Mouse (Mus musculus) hindbrain, embryonic 15.5 days (tissue): ENCODE results near the gene Meltf. TPM values are rescaled to one million over a fixed set of nuclear protein-coding genes. Genes with fewer than 3 reads are reported as not detected.
A peak's percentile ranks its signal among the peaks of the same experiment; 100 is the strongest.

ENCODE experiments used
- ATAC-seq: fragments of 200-750 bp; cut with Nextera tagmentation; 2 replicates; pipeline ENCODE4 v1.8.0; 2017; ENCODE audit warnings: low read depth, moderate number of reproducible peaks, moderate TSS enrichment; ENCODE audit not compliant: low FRiP score
- H3K27ac ChIP-seq: fragments of 300-500 bp; sonication (generic); replicated peaks from 2 replicates; pipeline ENCODE4 v1.5.1; 2015; ENCODE audit warnings: mild to moderate bottlenecking, inconsistent platforms
- H3K27me3 ChIP-seq: fragments of 300-500 bp; sonication (generic); 2 replicates; pipeline ENCODE4 v1.6.1; 2015; ENCODE audit warnings: control low read depth, inconsistent platforms
- H3K36me3 ChIP-seq: fragments of 300-500 bp; sonication (generic); 2 replicates; pipeline ENCODE4 v1.6.1; 2015; ENCODE audit warnings: control low read depth, inconsistent platforms
- H3K4me1 ChIP-seq: fragments of 300-500 bp; sonication (generic); replicated peaks from 2 replicates; pipeline ENCODE4 v1.6.1; 2015; ENCODE audit warnings: control low read depth, inconsistent platforms
- H3K4me2 ChIP-seq: fragments of 300-500 bp; sonication (generic); 2 replicates; pipeline ENCODE4 v1.6.1; 2015; ENCODE audit warnings: moderate library complexity, mild to moderate bottlenecking, inconsistent platforms
- H3K4me3 ChIP-seq: fragments of 300-500 bp; sonication (generic); 2 replicates; pipeline ENCODE4 v1.5.1; 2015; ENCODE audit warnings: mild to moderate bottlenecking, inconsistent platforms
- H3K9ac ChIP-seq: fragments of 300-500 bp; sonication (generic); 2 replicates; pipeline ENCODE4 v1.6.1; 2015; ENCODE audit warnings: inconsistent platforms
- H3K9me3 ChIP-seq: fragments of 300-500 bp; sonication (generic); 2 replicates; pipeline ENCODE4 v1.6.1; 2016; ENCODE audit warnings: control low read depth, inconsistent platforms
- WGBS: fragments of 180-500 bp; shearing (Covaris S2); methylation state at CpG from one replicate; pipeline ENCODE4 v1.1.7; 2015; 5-methylcytosine and 5-hydroxymethylcytosine counted together
- polyA plus RNA-seq: library from polyadenylated mRNA; unstranded; fragments of >200 nt; fragmentation: Nextera tagmentation; extraction: Ambion mirVana; gene quantifications from 2 replicates; pipeline ENCODE4 v1.2.1, GENCODE M21; 2015

Meltf gene
- polyA plus RNA-seq, 1 experiment from 2014 or later: 0.31 TPM

GRCm38 (mm10) chr16:31896971-31897774 lies 18.6 kb downstream of the Meltf start:
- Histone ChIP-seq H3K4me1 (peaks cover 27% of the 10 kb centered on the region), H3K4me2 (peak overlapping the region; percentile 59), H3K4me3 (peak overlapping the region; percentile 29), H3K36me3 (no peaks in the 10 kb centered on the region), H3K27me3 (no peaks in the 10 kb centered on the region), H3K27ac (peak overlapping the region; percentile 77), H3K9me3 (no peaks in the 10 kb centered on the region), H3K9ac (peak overlapping the region; percentile 43)
- peak; percentile 65 for ATAC-seq
- 12% methylated on average over 29 of the region's 29 CpGs for WGBS

- no peak overlapping the region for H3K4me3 ChIP-seq
- H3K9ac ChIP-seq: no peak overlapping the region
- WGBS: 62% methylated on average over 18 of the region's 18 CpGs
- H3K27me3 ChIP-seq: no peaks in the 10 kb centered on the region
- peak; percentile 76 for ATAC-seq
- peaks cover 27% of the 10 kb centered on the region for H3K4me1 ChIP-seq
- 0 out of 2 replicates have a peak overlapping the region, but pooled peaks have one; percentile 2 for H3K4me2 ChIP-seq
- H3K36me3 ChIP-seq: no peaks in the 10 kb centered on the region
- peak overlapping the region; percentile 77 for H3K27ac ChIP-seq
- no peaks in the 10 kb centered on the region for H3K9me3 ChIP-seq
Observed at GRCm38 (mm10) chr16:31898546-31899326, 20.1 kb downstream of the Meltf start.

GRCm38 (mm10) chr16:31901886-31902285 lies 23.3 kb downstream of the Meltf start:
- Histone ChIP-seq H3K27ac (no peak overlapping the region), H3K4me3 (no peak overlapping the region), H3K9me3 (no peaks in the 10 kb centered on the region), H3K9ac (no peak overlapping the region), H3K4me2 (no peak overlapping the region), H3K36me3 (no peaks in the 10 kb centered on the region), H3K4me1 (peaks cover 34% of the 10 kb centered on the region), H3K27me3 (no peaks in the 10 kb centered on the region)
- no peak for ATAC-seq
- 89% methylated on average over 1 of the region's 1 CpGs for WGBS

- Histone ChIP-seq H3K27ac (no peak overlapping the region), H3K4me2 (no peak overlapping the region), H3K4me1 (peaks cover 20% of the 10 kb centered on the region), H3K27me3 (no peaks in the 10 kb centered on the region), H3K4me3 (no peak overlapping the region), H3K36me3 (no peaks in the 10 kb centered on the region), H3K9ac (no peak overlapping the region), H3K9me3 (no peaks in the 10 kb centered on the region)
- ATAC-seq: no peak
- WGBS: 91% methylated on average over 8 of the region's 8 CpGs
Observed at GRCm38 (mm10) chr16:31903239-31903638, 24.6 kb downstream of the Meltf start.

GRCm38 (mm10) chr16:31905331-31905730 lies 26.7 kb downstream of the Meltf start:
- Histone ChIP-seq H3K9me3 (no peaks in the 10 kb centered on the region), H3K27ac (no peak overlapping the region), H3K4me3 (no peak overlapping the region), H3K36me3 (no peaks in the 10 kb centered on the region), H3K27me3 (no peaks in the 10 kb centered on the region), H3K9ac (no peak overlapping the region), H3K4me2 (no peak overlapping the region), H3K4me1 (peaks cover 13% of the 10 kb centered on the region)
- 73% methylated on average over 4 of the region's 4 CpGs for WGBS
- ATAC-seq: no peak

GRCm38 (mm10) chr16:31905891-31906825 lies 27.5 kb downstream of the Meltf start:
- H3K4me3 ChIP-seq: no peak overlapping the region
- peaks cover 13% of the 10 kb centered on the region for H3K4me1 ChIP-seq
- H3K4me2 ChIP-seq: peak overlapping the region; percentile 38
- H3K36me3 ChIP-seq: no peaks in the 10 kb centered on the region
- H3K9ac ChIP-seq: peak overlapping the region; percentile 17; the same call in 1 of the 2 replicates
- ATAC-seq: peak; percentile 43; the same call in 1 of the 2 replicates
- no peaks in the 10 kb centered on the region for H3K9me3 ChIP-seq
- H3K27me3 ChIP-seq: no peaks in the 10 kb centered on the region
- H3K27ac ChIP-seq: peak overlapping the region; percentile 43; the same call in 1 of the 2 replicates
- WGBS: 35% methylated on average over 20 of the region's 20 CpGs

GRCm38 (mm10) chr16:31906896-31907295 lies 28.3 kb downstream of the Meltf start:
- H3K4me2 ChIP-seq: peak overlapping the region; percentile 38
- no peaks in the 10 kb centered on the region for H3K36me3 ChIP-seq
- H3K9me3 ChIP-seq: no peaks in the 10 kb centered on the region
- H3K27ac ChIP-seq: peak overlapping the region; percentile 43; the same call in 1 of the 2 replicates
- no peak for ATAC-seq
- H3K27me3 ChIP-seq: no peaks in the 10 kb centered on the region
- H3K9ac ChIP-seq: no peak overlapping the region
- no peak overlapping the region for H3K4me3 ChIP-seq
- peaks cover 13% of the 10 kb centered on the region for H3K4me1 ChIP-seq
- WGBS: 10% methylated on average over 9 of the region's 9 CpGs

- Histone ChIP-seq H3K27ac (no peak overlapping the region), H3K36me3 (no peaks in the 10 kb centered on the region), H3K4me2 (0 out of 2 replicates have a peak overlapping the region, but pooled peaks have one; percentile 9), H3K9ac (no peak overlapping the region), H3K9me3 (no peaks in the 10 kb centered on the region), H3K4me1 (peaks cover 13% of the 10 kb centered on the region), H3K27me3 (no peaks in the 10 kb centered on the region), H3K4me3 (no peak overlapping the region)
- 58% methylated on average over 11 of the region's 11 CpGs for WGBS
- no peak for ATAC-seq
Observed at GRCm38 (mm10) chr16:31908959-31909358, 30.3 kb downstream of the Meltf start.

GRCm38 (mm10) chr16:31910281-31910847 lies 31.8 kb downstream of the Meltf start:
- Histone ChIP-seq H3K27me3 (no peaks in the 10 kb centered on the region), H3K4me3 (no peak overlapping the region), H3K36me3 (no peaks in the 10 kb centered on the region), H3K9ac (no peak overlapping the region), H3K9me3 (no peaks in the 10 kb centered on the region), H3K27ac (no peak overlapping the region), H3K4me1 (peaks cover 13% of the 10 kb centered on the region), H3K4me2 (no peak overlapping the region)
- no peak for ATAC-seq
- 77% methylated on average over 10 of the region's 10 CpGs for WGBS

GRCm38 (mm10) chr16:31917776-31918175 lies 39.2 kb downstream of the Meltf start:
- Histone ChIP-seq H3K9me3 (no peaks in the 10 kb centered on the region), H3K4me3 (no peak overlapping the region), H3K36me3 (no peaks in the 10 kb centered on the region), H3K27me3 (no peaks in the 10 kb centered on the region), H3K9ac (0 out of 2 replicates have a peak overlapping the region, but pooled peaks have one; percentile 1), H3K4me1 (peaks cover 4% of the 10 kb centered on the region), H3K4me2 (no peak overlapping the region; the same call in 1 of the 2 replicates), H3K27ac (no peak overlapping the region)
- WGBS: 74% methylated on average over 11 of the region's 11 CpGs
- no peak for ATAC-seq

GRCm38 (mm10) chr16:31918248-31918724 lies 39.7 kb downstream of the Meltf start:
- H3K9me3 ChIP-seq: no peaks in the 10 kb centered on the region
- peak; percentile 79; the same call in 1 of the 2 replicates for ATAC-seq
- WGBS: 4% methylated on average over 14 of the region's 14 CpGs
- no peak overlapping the region for H3K27ac ChIP-seq
- peaks cover 4% of the 10 kb centered on the region for H3K4me1 ChIP-seq
- H3K9ac ChIP-seq: 0 out of 2 replicates have a peak overlapping the region, but pooled peaks have one; percentile 1
- no peaks in the 10 kb centered on the region for H3K36me3 ChIP-seq
- H3K27me3 ChIP-seq: no peaks in the 10 kb centered on the region
- peak overlapping the region; percentile 32 for H3K4me2 ChIP-seq
- no peak overlapping the region for H3K4me3 ChIP-seq
